In genomic region chr6:35326111-35326515, GRCm38 (mm10) we compare ENCODE assay signal across 8 mouse cellular contexts. TPM values are rescaled to one million over a fixed set of nuclear protein-coding genes. Genes with fewer than 3 reads are reported as not detected.
DNase-seq lines count a peak whose midpoint lies in the region; ATAC-seq lines count a peak whose summit lies in the region.

Gene Fam180a, minus strand, starts transcription at chr6:35326141.

- WGBS in heart, embryonic 12.5 days: 51% methylated on average over 9 of the region's 9 CpGs

- no peak within 1 kb of the TSS for H3K4me2 ChIP-seq in heart, embryonic 12.5 days

- H3K27me3 ChIP-seq in heart, embryonic 12.5 days (replicated peaks): no peaks in the 10 kb centered on the region; the same call in 1 of the 2 replicates

- H3K36me3 ChIP-seq in heart, embryonic 12.5 days: no peaks in the 10 kb centered on the region

- ATAC-seq in heart, embryonic 12.5 days (ENCODE audit: insufficient number of reproducible peaks, low FRiP score): 0 out of 2 replicates have a peak, but pooled peaks have one; percentile 15
- no peak for ATAC-seq in inflammation-experienced regulatory T-cells, adult 6 months

- H3K4me3 ChIP-seq in heart, embryonic 12.5 days: no peak within 1 kb of the TSS

- 0 out of 2 replicates have a peak within 1 kb of the TSS, but pooled peaks have one; percentile 10 for H3K27ac ChIP-seq in heart, embryonic 12.5 days (ENCODE audit: poor library complexity, severe bottlenecking)

- H3K9me3 ChIP-seq in heart, embryonic 12.5 days (replicated peaks): no peaks in the 10 kb centered on the region

- peaks cover 23% of the 10 kb centered on the region for H3K4me1 ChIP-seq in heart, embryonic 12.5 days (replicated peaks)

- no peak within 1 kb of the TSS for H3K9ac ChIP-seq in heart, embryonic 12.5 days

- intact Hi-C loops in left cerebral cortex, postnatal 25 days (cut with DNase I): no loop called here

- DNase-seq in 3134 (ENCODE audit: extremely low read depth, insufficient read length, low spot score): peak; percentile 73
- peak; percentile 76 for DNase-seq in Muller cell, postnatal 12 days (ENCODE audit: inconsistent ontology term)
- peak; percentile 21 to 61 for DNase-seq in left cerebral cortex, postnatal 25 days (ENCODE audit: low spot score in 2 of 2)
- DNase-seq in right cerebral cortex, postnatal 25 days: peak; percentile 19
- no peak for DNase-seq in embryo, embryonic 10 days (ENCODE audit: low spot score)
- DNase-seq in B cell, adult 2 months: no peak

RNA-seq across cellular contexts. Expression of gene Fam180a, which starts in this region (rescaled TPM):
- 0.10 and 0.50 TPM in 2 replicates for polyA plus RNA-seq in heart, embryonic 12.5 days (2016; fragmentation: Nextera tagmentation; extraction: Ambion mirVana)
- 1 to 10 TPM; 5.0 to 6.6 TPM for total RNA-seq in left cerebral cortex, postnatal 25 days (2021)
- not detected for polyA plus RNA-seq in inflammation-experienced regulatory T-cells, adult 6 months (2017; shearing (Covaris generic))

Comparison
In these comparisons a context has a peak if more than half of its experiments do, and no peak if none do; other contexts are left out.
1. Peak in ATAC-seq and H3K27ac ChIP-seq in heart, embryonic 12.5 days; RNA of the gene not detected or under 1 TPM.
2. DNase-seq: peak in 3134 (single experiment), Muller cell, postnatal 12 days (single experiment), left cerebral cortex, postnatal 25 days (2 of 2) and right cerebral cortex, postnatal 25 days (single experiment); none in embryo, embryonic 10 days (single experiment) and B cell, adult 2 months (0 of 2).